17 mouse cellular contexts compared by ENCODE assay signal in genomic region chr1:80963838-80964237, GRCm38 (mm10).
DNase-seq lines count a peak whose midpoint lies in the region; ATAC-seq and TF ChIP-seq lines count a peak whose summit lies in the region.
"Had no signal": no experiment of that assay in that cellular context is flagged by ENCODE, and none has a peak within 500 bp of the region (broad histone marks: within the 10 kb centered on the region; RNA-seq: fewer than 3 reads in every experiment).

No protein-coding gene starts in this region.

- H3K9ac ChIP-seq in forebrain, embryonic 14.5 days (ENCODE audit: low read length), result no peak overlapping the region
- H3K9ac ChIP-seq in forebrain, embryonic 11.5 days (ENCODE audit: low read length), result no peak overlapping the region
- H3K9ac ChIP-seq in kidney, embryonic 14.5 days (ENCODE audit: low read depth, low read length), result no peak overlapping the region
- H3K9ac ChIP-seq: limb, embryonic 12.5 days; liver, postnatal 0 days; stomach, embryonic 15.5 days had no signal

- no peak for TF ChIP-seq CTCF in brain, embryonic 14.5 days (IDR thresholded peaks at IDR 0.05; ENCODE audit: borderline replicate concordance, extremely low read depth, insufficient read depth, insufficient read length)

- no peak for TF ChIP-seq POLR2A in brain, embryonic 14.5 days (IDR thresholded peaks at IDR 0.05; ENCODE audit: borderline replicate concordance, extremely low read depth, insufficient read depth, insufficient read length, poor library complexity, severe bottlenecking)

- H3K9me3 ChIP-seq in forebrain, embryonic 14.5 days (replicated peaks; ENCODE audit: control insufficient read depth, low read length), result no peaks in the 10 kb centered on the region
- H3K9me3 ChIP-seq in forebrain, embryonic 11.5 days (ENCODE audit: control insufficient read depth, low read length), result no peaks in the 10 kb centered on the region
- no peaks in the 10 kb centered on the region for H3K9me3 ChIP-seq in kidney, embryonic 14.5 days (ENCODE audit: control insufficient read depth, low read length)
- H3K9me3 ChIP-seq: limb, embryonic 12.5 days; stomach, embryonic 15.5 days had no signal

- no peak overlapping the region for H3K4me2 ChIP-seq in forebrain, embryonic 14.5 days (ENCODE audit: low read length)
- H3K4me2 ChIP-seq in forebrain, embryonic 11.5 days (ENCODE audit: low read depth, low read length, severe bottlenecking), result no peak overlapping the region
- H3K4me2 ChIP-seq in kidney, embryonic 14.5 days (replicated peaks; ENCODE audit: low read depth, low read length), result no peak overlapping the region
- H3K4me2 ChIP-seq: limb, embryonic 12.5 days; stomach, embryonic 15.5 days had no signal

- H3K36me3 ChIP-seq in forebrain, embryonic 14.5 days (ENCODE audit: control insufficient read depth, insufficient read depth, low read length), result no peaks in the 10 kb centered on the region
- no peaks in the 10 kb centered on the region for H3K36me3 ChIP-seq in forebrain, embryonic 11.5 days (ENCODE audit: control insufficient read depth, insufficient read depth, low read length)
- no peaks in the 10 kb centered on the region for H3K36me3 ChIP-seq in kidney, embryonic 14.5 days (ENCODE audit: control insufficient read depth, insufficient read depth, low read length)
- H3K36me3 ChIP-seq: limb, embryonic 12.5 days; stomach, embryonic 15.5 days had no signal

- no peak overlapping the region for H3K4me3 ChIP-seq in forebrain, embryonic 14.5 days (ENCODE audit: low read depth, low read length)
- H3K4me3 ChIP-seq in forebrain, embryonic 11.5 days (ENCODE audit: low read depth, low read length), result no peak overlapping the region
- no peak overlapping the region for H3K4me3 ChIP-seq in kidney, embryonic 14.5 days (ENCODE audit: low read length)
- H3K4me3 ChIP-seq: limb, embryonic 12.5 days; stomach, embryonic 15.5 days had no signal

- no peak overlapping the region for H3K27ac ChIP-seq in forebrain, embryonic 14.5 days (ENCODE audit: low read depth, low read length)
- no peak overlapping the region for H3K27ac ChIP-seq in forebrain, embryonic 11.5 days (ENCODE audit: low read depth, low read length)
- H3K27ac ChIP-seq in kidney, embryonic 14.5 days (ENCODE audit: low read depth, low read length), result no peak overlapping the region
- H3K27ac ChIP-seq: limb, embryonic 12.5 days; macrophage; stomach, embryonic 15.5 days had no signal

- DNase-seq in forebrain, embryonic 14.5 days (ENCODE audit: low spot score), result peak; percentile 71
- no peak for DNase-seq in forebrain, embryonic 11.5 days (ENCODE audit: low spot score)
- DNase-seq in brain, embryonic 14.5 days (ENCODE audit: low read depth), result peak; percentile 83
- peak; percentile 60 to 83 for DNase-seq in cerebellum, postnatal 14 days
- DNase-seq in layer of hippocampus, postnatal 10 days (ENCODE audit: low spot score in 2 of 2), result peak; percentile 10 to 30
- no peak for DNase-seq in kidney, adult 9 months
- DNase-seq: adrenal gland, postnatal 10 days; heart, postnatal 36 days; kidney, adult 11 months; liver, postnatal 0 days; right cerebral cortex, postnatal 4 days had no signal

- 62% methylated on average over 1 of the region's 1 CpGs for WGBS in forebrain, embryonic 14.5 days
- WGBS in forebrain, embryonic 11.5 days, result 98% methylated on average over 1 of the region's 1 CpGs
- 74% methylated on average over 1 of the region's 1 CpGs for WGBS in kidney, embryonic 14.5 days

- peak; percentile 88; the same call in 1 of the 2 replicates for ATAC-seq in forebrain, embryonic 14.5 days
- ATAC-seq in forebrain, embryonic 11.5 days (replicated peaks; ENCODE audit: low FRiP score), result no peak
- ATAC-seq in kidney, embryonic 14.5 days (ENCODE audit: low FRiP score, low TSS enrichment), result no peak
- no peak for ATAC-seq in megakaryocyte progenitor cell, adult 5-6 weeks (replicated peaks; ENCODE audit: poor library complexity)
- ATAC-seq: liver, postnatal 0 days; midbrain, embryonic 16.5 days had no signal

- H3K4me1 ChIP-seq in forebrain, embryonic 14.5 days (ENCODE audit: control insufficient read depth, insufficient read depth, low read length), result no peaks in the 10 kb centered on the region
- H3K4me1 ChIP-seq in forebrain, embryonic 11.5 days (replicated peaks; ENCODE audit: control insufficient read depth, insufficient read depth, low read length), result no peaks in the 10 kb centered on the region
- H3K4me1 ChIP-seq in kidney, embryonic 14.5 days (ENCODE audit: control insufficient read depth, insufficient read depth, low read length), result no peaks in the 10 kb centered on the region
- H3K4me1 ChIP-seq: limb, embryonic 12.5 days; stomach, embryonic 15.5 days had no signal

- no peaks in the 10 kb centered on the region for H3K27me3 ChIP-seq in forebrain, embryonic 14.5 days (replicated peaks; ENCODE audit: control insufficient read depth, insufficient read depth, low read length)
- H3K27me3 ChIP-seq in forebrain, embryonic 11.5 days (ENCODE audit: control insufficient read depth, insufficient read depth, low read length), result no peaks in the 10 kb centered on the region
- no peaks in the 10 kb centered on the region for H3K27me3 ChIP-seq in kidney, embryonic 14.5 days (ENCODE audit: control insufficient read depth, insufficient read depth, low read length)
- H3K27me3 ChIP-seq: limb, embryonic 12.5 days; stomach, embryonic 15.5 days had no signal

Comparison
In these comparisons a context has a peak if more than half of its experiments do, and no peak if none do; other contexts are left out.
1. DNase-seq: peak in forebrain, embryonic 14.5 days (single experiment), brain, embryonic 14.5 days (single experiment), cerebellum, postnatal 14 days (2 of 2) and layer of hippocampus, postnatal 10 days (2 of 2); none in forebrain, embryonic 11.5 days (single experiment) and kidney, adult 9 months (single experiment).